Mouse (Mus musculus) small intestine, adult 2 months (tissue): ENCODE results near the gene Nxph4.

Experiments
- CTCF ChIP-seq: fragments of 200-500 bp; IDR thresholded peaks from 2 replicates; pipeline ENCODE4 v1.5.1; 2012; ENCODE audit warnings: low read depth, mild to moderate bottlenecking, control low read depth, inconsistent platforms, low read length, moderate library complexity, mixed read lengths; ENCODE audit not compliant: insufficient replicate concordance, insufficient read length; ENCODE audit errors: extremely low read depth
- POLR2A ChIP-seq: fragments of 200-500 bp; IDR thresholded peaks from 2 replicates; pipeline ENCODE4 v1.6.1; 2012; ENCODE audit warnings: low read depth, mild to moderate bottlenecking, control low read depth, inconsistent platforms, low read length, moderate library complexity

DNA sequence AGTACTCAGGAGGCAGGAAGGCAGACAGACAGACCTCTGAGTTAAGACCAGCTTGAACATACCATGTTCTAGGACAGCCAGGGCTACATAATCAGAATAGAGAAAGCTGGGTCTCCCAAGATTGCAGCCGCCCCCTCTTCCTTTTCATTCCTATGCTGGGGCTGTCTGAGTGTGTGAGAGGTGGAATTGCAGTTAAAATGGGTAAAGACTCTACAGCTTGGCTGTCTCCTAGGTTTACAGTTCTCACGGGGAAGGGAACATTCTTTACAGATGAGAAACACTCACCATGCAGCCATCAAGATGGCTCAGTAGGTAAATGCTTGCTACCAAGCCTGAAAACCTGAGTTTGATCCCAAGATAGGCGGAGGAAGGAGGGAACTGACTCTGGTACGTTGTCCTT lies 34.3 kb downstream of the Nxph4 start:
- TF ChIP-seq POLR2A (no peak), CTCF (no peak)
